Mouse (Mus musculus) C2C12 (cell line): Measurements from ENCODE around the gene 0610010F05Rik.

ENCODE experiments used
- CTCF ChIP-seq: IDR thresholded peaks from one replicate; pipeline ENCODE4 v1.5.1; 2011; ENCODE audit not compliant: control insufficient read depth, insufficient read depth, insufficient read length
- MAX ChIP-seq: IDR thresholded peaks from one replicate; pipeline ENCODE4 v1.6.1; 2011; ENCODE audit warnings: mild to moderate bottlenecking, control low read depth
- MYOD1 ChIP-seq: IDR thresholded peaks from one replicate; pipeline ENCODE4 v1.6.1; 2011; ENCODE audit warnings: low read depth; ENCODE audit not compliant: control insufficient read depth, insufficient read length
- MYOG ChIP-seq: IDR thresholded peaks from one replicate; pipeline ENCODE4 v1.6.1; 2011; ENCODE audit not compliant: control insufficient read depth, insufficient read length; ENCODE audit errors: extremely low read depth
- USF1 ChIP-seq: IDR thresholded peaks from one replicate; pipeline ENCODE4 v1.6.1; 2011; ENCODE audit warnings: low read depth, mild to moderate bottlenecking, control low read depth, moderate library complexity

GRCm38 (mm10) chr11:23682561-23682960 lies 49.1 kb upstream of the 0610010F05Rik start:
- TF ChIP-seq MYOD1 (no peak), CTCF (no peak), USF1 (no peak), MYOG (no peak), MAX (no peak)
